Mouse (Mus musculus) heart, adult 2 months (tissue): ENCODE results near the gene Thbs1. TPM values are rescaled to one million over a fixed set of nuclear protein-coding genes. Genes with fewer than 3 reads are reported as not detected.

Experiments used
- DNase-seq, 2 experiments: peaks; one replicate each; pipeline ENCODE4 v3.0.0; 2021
- H3K27ac ChIP-seq: fragments of 200-600 bp; 2 replicates; pipeline ENCODE4 v1.8.1; 2022
- H3K27me3 ChIP-seq: fragments of 200-500 bp; 2 replicates; pipeline ENCODE4 v1.6.1; 2012; ENCODE audit warnings: mild to moderate bottlenecking, low read length, inconsistent platforms, mixed read lengths; ENCODE audit not compliant: control insufficient read depth, insufficient read depth
- H3K36me3 ChIP-seq: fragments of 200-500 bp; 2 replicates; pipeline ENCODE4 v1.6.1; 2012; ENCODE audit warnings: low read length, inconsistent platforms; ENCODE audit not compliant: control insufficient read depth, insufficient read depth
- H3K4me1 ChIP-seq: fragments of 200-500 bp; 2 replicates; pipeline ENCODE4 v1.6.1; 2011; ENCODE audit warnings: low read length; ENCODE audit not compliant: control insufficient read depth, insufficient read depth
- H3K4me3 ChIP-seq: fragments of 200-600 bp; 2 replicates; pipeline ENCODE4 v1.8.1; 2022
- H3K79me2 ChIP-seq: fragments of 200-500 bp; replicated peaks from 2 replicates; pipeline ENCODE4 v1.6.1; 2012; ENCODE audit warnings: mild to moderate bottlenecking, inconsistent platforms, low read length, moderate library complexity, mixed read lengths; ENCODE audit not compliant: control insufficient read depth, insufficient read depth
- H3K9ac ChIP-seq: fragments of 200-500 bp; 2 replicates; pipeline ENCODE4 v1.6.1; 2012; ENCODE audit warnings: low read depth, mild to moderate bottlenecking, control low read depth, inconsistent platforms, low read length, mixed read lengths
- CTCF ChIP-seq: fragments of 200-600 bp; IDR thresholded peaks from 2 replicates; pipeline ENCODE4 v1.8.1; 2022; ENCODE audit warnings: antibody characterized with exemption, mild to moderate bottlenecking, moderate library complexity
- EP300 ChIP-seq: fragments of 200-500 bp; IDR thresholded peaks from 2 replicates; pipeline ENCODE4 v1.6.1; 2011; ENCODE audit warnings: low read depth, low read length, control low read depth; ENCODE audit not compliant: insufficient read depth
- POLR2A ChIP-seq: fragments of 200-500 bp; IDR thresholded peaks from 2 replicates; pipeline ENCODE4 v1.6.1; 2011; ENCODE audit warnings: mild to moderate bottlenecking, low read depth, low read length, control low read depth; ENCODE audit not compliant: insufficient read depth
- WGBS: fragments of 180-500 bp; shearing (Covaris S2); methylation state at CpG from one replicate; pipeline ENCODE4 v1.1.7; 2018; 5-methylcytosine and 5-hydroxymethylcytosine counted together
- intact Hi-C: fragments of 180-260 bp; cut with DNase I; formaldehyde crosslinking; loops from one replicate; pipeline ENCODE4 v1.15.1; 2025
- polyA plus RNA-seq: library from polyadenylated mRNA; depleted of rRNA; stranded (reverse); fragments of >200 nt; gene quantifications from 2 replicates; pipeline ENCODE4 v1.2.3, GENCODE M21; 2012
- total RNA-seq, 2 experiments: library from RNA; stranded (reverse); gene quantifications; 2 replicates each; pipeline ENCODE4 v1.2.3; 2021

Gene Thbs1
- total and polyA plus RNA-seq, 3 experiments = 6.7 to 24.4 (median 10.0) TPM

GRCm38 (mm10) chr2:118111116-118111487 is 574 bp upstream of the Thbs1 start:
- Histone ChIP-seq H3K36me3 (no peaks in the 10 kb centered on the region), H3K9ac (peak overlapping the region; percentile 53), H3K27ac (peak overlapping the region; percentile 71), H3K27me3 (0 out of 2 replicates have a peak, but pooled peaks cover 1% of the 10 kb centered on the region), H3K4me3 (peak overlapping the region; percentile 48), H3K4me1 (peaks cover 2% of the 10 kb centered on the region; the same call in 1 of the 2 replicates), H3K79me2 (no peaks in the 10 kb centered on the region)
- DNase-seq = peak; percentile 86 to 88
- TF ChIP-seq CTCF (peak; percentile 93), POLR2A (no peak), EP300 (0 out of 2 replicates have a peak, but pooled peaks have one; percentile 41)
- WGBS = 0% methylated on average over 16 of the region's 16 CpGs
- intact Hi-C loops = loop anchor here (1.0 to 5.0 kb wide), 5 partner anchors 72 to 570 kb away; no protein-coding TSS in a partner anchor

DNA sequence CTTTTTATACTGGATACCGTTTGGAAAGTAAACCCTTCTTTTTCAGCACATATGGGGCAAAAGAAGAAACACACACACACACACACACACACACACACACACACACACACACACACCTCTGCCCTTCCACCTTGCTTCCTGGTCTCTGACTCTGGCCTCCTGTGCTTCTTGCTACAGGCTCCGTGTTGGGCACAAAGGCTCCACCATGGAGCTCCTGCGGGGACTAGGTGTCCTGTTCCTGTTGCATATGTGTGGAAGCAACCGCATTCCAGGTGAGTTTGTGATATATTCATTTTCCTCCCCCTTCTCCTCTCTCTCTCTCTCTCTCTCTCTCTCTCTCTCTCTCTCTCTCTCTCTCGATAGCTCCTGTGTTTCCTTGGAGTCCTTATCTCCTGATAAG is 762 bp downstream of the Thbs1 start:
- Histone ChIP-seq H3K9ac (no peak overlapping the region), H3K27ac (no peak overlapping the region), H3K36me3 (no peaks in the 10 kb centered on the region), H3K4me1 (peaks cover 2% of the 10 kb centered on the region; the same call in 1 of the 2 replicates), H3K27me3 (0 out of 2 replicates have a peak, but pooled peaks cover 1% of the 10 kb centered on the region), H3K4me3 (no peak overlapping the region), H3K79me2 (no peaks in the 10 kb centered on the region)
- no peak for DNase-seq
- 13% methylated on average over 5 of the region's 5 CpGs for WGBS
- intact Hi-C loops = loop anchor here (5.0 kb wide), 2 partner anchors 275 to 490 kb away; no protein-coding TSS in a partner anchor
- no peak for TF ChIP-seq POLR2A
- no peak for TF ChIP-seq CTCF
- no peak for TF ChIP-seq EP300

GRCm38 (mm10) chr2:118112846-118113479 is 1.3 kb downstream of the Thbs1 start:
- 31% methylated on average over 21 of the region's 21 CpGs for WGBS
- DNase-seq = peak; percentile 9 to 27
- Histone ChIP-seq H3K27ac (no peak overlapping the region), H3K4me3 (no peak overlapping the region), H3K27me3 (0 out of 2 replicates have a peak, but pooled peaks cover 1% of the 10 kb centered on the region), H3K4me1 (peaks cover 2% of the 10 kb centered on the region; the same call in 1 of the 2 replicates), H3K36me3 (no peaks in the 10 kb centered on the region), H3K79me2 (no peaks in the 10 kb centered on the region), H3K9ac (no peak overlapping the region)
- TF ChIP-seq POLR2A (no peak), CTCF (no peak), EP300 (no peak)
- intact Hi-C loops = loop anchor here (5.0 kb wide), 2 partner anchors 276 to 491 kb away; no protein-coding TSS in a partner anchor

GRCm38 (mm10) chr2:118113808-118114524 is 2.3 kb downstream of the Thbs1 start:
- 0 out of 2 replicates have a peak, but pooled peaks cover 1% of the 10 kb centered on the region for H3K27me3 ChIP-seq
- DNase-seq = peak in 1 of 2 experiments; percentile 29
- TF ChIP-seq POLR2A = no peak
- TF ChIP-seq CTCF = peak; percentile 23
- no peak for TF ChIP-seq EP300
- whole genome bisulfite sequencing = 52% methylated on average over 8 of the region's 8 CpGs
- H3K36me3 ChIP-seq = no peaks in the 10 kb centered on the region
- H3K27ac ChIP-seq = no peak overlapping the region
- H3K79me2 ChIP-seq = no peaks in the 10 kb centered on the region
- H3K9ac ChIP-seq = no peak overlapping the region
- intact Hi-C loops = loop anchor here (5.0 kb wide), 2 partner anchors 277 to 492 kb away; no protein-coding TSS in a partner anchor
- no peak overlapping the region for H3K4me3 ChIP-seq
- H3K4me1 ChIP-seq = peaks cover 2% of the 10 kb centered on the region; the same call in 1 of the 2 replicates

DNA sequence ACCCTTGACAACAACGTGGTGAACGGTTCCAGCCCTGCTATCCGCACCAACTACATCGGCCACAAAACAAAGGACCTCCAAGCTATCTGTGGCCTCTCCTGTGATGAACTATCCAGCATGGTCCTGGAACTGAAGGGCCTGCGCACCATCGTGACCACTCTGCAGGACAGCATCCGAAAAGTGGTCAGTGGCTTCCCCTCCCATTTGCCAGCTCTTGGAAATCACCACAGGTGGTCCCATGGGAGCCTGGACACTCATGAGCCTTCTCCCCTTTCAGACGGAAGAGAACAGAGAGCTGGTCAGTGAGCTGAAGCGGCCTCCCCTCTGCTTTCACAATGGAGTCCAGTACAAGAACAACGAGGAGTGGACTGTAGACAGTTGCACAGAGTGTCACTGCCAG is 3.0 kb downstream of the Thbs1 start:
- no peaks in the 10 kb centered on the region for H3K36me3 ChIP-seq
- H3K9ac ChIP-seq = no peak overlapping the region
- intact Hi-C loops = loop anchor here (5.0 kb wide), 2 partner anchors 277 to 492 kb away; no protein-coding TSS in a partner anchor
- 81% methylated on average over 10 of the region's 10 CpGs for WGBS
- TF ChIP-seq POLR2A (no peak), EP300 (no peak), CTCF (no peak)
- no peaks in the 10 kb centered on the region for H3K79me2 ChIP-seq
- no peak overlapping the region for H3K27ac ChIP-seq
- H3K27me3 ChIP-seq = 0 out of 2 replicates have a peak, but pooled peaks cover 1% of the 10 kb centered on the region
- peaks cover 2% of the 10 kb centered on the region; the same call in 1 of the 2 replicates for H3K4me1 ChIP-seq
- no peak overlapping the region for H3K4me3 ChIP-seq
- DNase-seq = no peak
